Mouse (Mus musculus): ENCODE data around the gene Cib3. TPM values are rescaled to one million over a fixed set of nuclear protein-coding genes. Genes with fewer than 3 reads are reported as not detected.

Gene Cib3
- 0.48 TPM for polyA plus RNA-seq (2017; shearing (Covaris generic))

DNA sequence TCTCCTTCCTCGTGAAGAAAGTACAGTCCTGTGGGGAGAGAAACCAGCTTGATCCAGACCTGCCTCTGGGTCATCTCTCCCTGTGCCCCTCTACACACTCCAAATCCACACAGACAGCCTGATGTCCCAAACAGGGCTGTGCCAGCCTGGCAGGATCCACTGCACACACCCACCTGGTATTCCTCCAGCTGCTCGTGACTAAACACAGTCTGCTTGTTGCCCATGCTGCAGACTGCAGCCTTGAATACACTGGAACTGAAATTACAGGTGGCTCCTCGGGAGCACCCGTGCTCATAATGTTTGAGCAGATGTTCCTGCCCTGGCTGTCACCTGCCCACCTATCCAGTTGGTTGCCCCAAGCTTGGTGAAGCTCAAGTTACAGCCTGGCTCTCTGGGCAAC lies at the start of gene Cib3:
Cib3 (minus strand) TSS at position 87 of the 400 bp plus-strand sequence.

GRCm38 (mm10) chr8:72239499-72240402 lies 27.1 kb upstream of the Cib3 start, which contains the start of gene Ap1m1:
TSS of gene Ap1m1 (plus strand) at chr8:72240018.

GRCm38 (mm10) chr8:72219541-72220363 lies 7.1 kb upstream of the Cib3 start, which contains the start of gene Fam32a:
TSS of gene Fam32a (plus strand) at chr8:72219730.

DNA sequence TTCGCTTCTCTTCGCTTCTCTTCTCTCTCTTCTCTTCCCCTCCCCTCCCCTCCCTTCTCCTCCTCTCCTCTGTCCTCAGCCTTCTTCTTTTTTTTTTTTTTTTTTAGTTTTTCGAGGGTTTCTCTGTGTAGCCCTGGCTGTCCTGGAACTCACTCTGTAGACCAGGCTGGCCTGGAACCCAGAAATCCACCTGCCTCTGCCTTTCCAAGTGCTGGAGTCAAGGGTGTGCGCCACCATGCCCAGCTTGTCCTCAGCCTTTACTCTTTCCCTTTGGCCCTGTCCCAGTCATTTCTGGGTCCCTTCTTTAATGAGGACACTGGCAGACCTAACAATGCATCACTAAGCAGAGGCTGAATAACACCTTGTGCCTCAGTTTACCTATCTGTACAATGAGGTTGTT lies 899 bp upstream of the Cib3 start, which contains the start of gene Gm11034:
Gm11034 (minus strand) TSS at position 101 of the 400 bp plus-strand sequence.

GRCm38 (mm10) chr8:72189417-72190214 lies 23.0 kb downstream of the Cib3 start, which contains the start of gene Hsh2d:
TSS of gene Hsh2d (plus strand) at chr8:72189638.

DNA sequence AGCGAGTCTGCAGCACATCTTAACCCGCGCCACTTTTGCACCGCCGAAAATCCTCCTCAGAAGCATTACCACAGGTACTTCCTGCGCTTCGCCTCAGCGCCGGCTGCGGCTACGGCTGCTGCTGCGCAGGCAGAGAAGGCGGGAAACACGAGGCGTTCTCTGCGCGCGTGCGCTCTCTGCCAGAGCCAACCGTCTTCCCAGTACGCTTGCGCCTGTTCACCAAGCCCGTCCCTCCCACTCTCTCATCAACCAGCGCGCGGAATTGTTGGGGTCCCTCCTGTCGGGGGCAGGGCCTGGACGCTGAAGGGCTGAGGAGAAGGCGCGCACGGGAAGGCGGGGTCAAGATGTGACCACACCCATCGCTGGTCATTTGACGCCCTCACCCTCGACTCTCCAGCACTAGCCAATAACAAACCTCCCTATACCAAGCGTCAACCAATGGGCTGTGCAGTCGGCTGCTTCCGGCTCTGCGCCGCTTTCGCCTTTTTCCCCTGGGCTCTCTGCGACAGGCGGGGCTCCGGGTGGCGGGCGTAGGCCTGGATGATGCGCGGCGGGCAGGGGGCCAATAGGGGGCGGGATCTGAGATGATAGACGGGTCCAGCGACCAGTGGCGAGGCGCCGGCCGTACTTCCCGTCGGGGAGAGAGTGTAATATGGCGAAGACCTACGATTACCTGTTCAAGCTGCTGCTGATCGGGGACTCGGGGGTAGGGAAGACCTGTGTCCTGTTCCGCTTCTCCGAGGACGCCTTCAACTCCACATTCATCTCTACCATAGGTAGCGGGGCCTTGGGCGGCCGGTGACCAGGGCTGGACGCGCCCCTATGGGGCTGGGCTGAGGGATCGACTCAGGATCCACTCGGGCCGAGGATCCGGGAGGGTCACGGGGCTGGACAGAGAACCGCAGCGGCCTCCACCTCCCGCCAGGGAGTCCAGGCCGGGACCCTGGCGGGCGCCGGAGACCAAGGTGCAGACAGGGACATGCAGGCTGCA lies 51.6 kb downstream of the Cib3 start, which contains the start of gene Rab8a:
Rab8a (plus strand) TSS at position 494 of the 991 bp plus-strand sequence.

Other genes starting within 250 kb of the Cib3 start
- gene Cyp4f18, start 203.2 kb downstream of the Cib3 start, polyA plus RNA-seq (2017; shearing (Covaris generic)): not detected
- 0.30 TPM for gene Olfr372, start 171.6 kb downstream of the Cib3 start, polyA plus RNA-seq (2017; shearing (Covaris generic))
- gene Olfr373, start 129.7 kb downstream of the Cib3 start, polyA plus RNA-seq (2017; shearing (Covaris generic)): 0.77 TPM
- not detected for gene Olfr374, start 105.8 kb downstream of the Cib3 start, polyA plus RNA-seq (2017; shearing (Covaris generic))
- gene Tpm4, start 77.9 kb downstream of the Cib3 start, polyA plus RNA-seq (2017; shearing (Covaris generic)): 615 TPM
- gene Rab8a, start 51.6 kb downstream of the Cib3 start, polyA plus RNA-seq (2017; shearing (Covaris generic)): 294 TPM
- gene Hsh2d, start 23.2 kb downstream of the Cib3 start, polyA plus RNA-seq (2017; shearing (Covaris generic)): 9.4 TPM
- not detected for gene Gm11034, start 799 bp upstream of the Cib3 start, polyA plus RNA-seq (2017; shearing (Covaris generic))
- gene Fam32a, start 6.9 kb upstream of the Cib3 start, polyA plus RNA-seq (2017; shearing (Covaris generic)): 88.0 TPM
- 159 TPM for gene Ap1m1, start 27.2 kb upstream of the Cib3 start, polyA plus RNA-seq (2017; shearing (Covaris generic))
- 3.0 TPM for gene Gm10282, start 92.4 kb upstream of the Cib3 start, polyA plus RNA-seq (2017; shearing (Covaris generic))
- gene Klf2, start 106.2 kb upstream of the Cib3 start, polyA plus RNA-seq (2017; shearing (Covaris generic)): 922 TPM
- gene Eps15l1, start 208.6 kb upstream of the Cib3 start, polyA plus RNA-seq (2017; shearing (Covaris generic)): 37.0 TPM
- 0.35 TPM for gene Calr3, start 231.0 kb upstream of the Cib3 start, polyA plus RNA-seq (2017; shearing (Covaris generic))
- gene 1700030K09Rik, start 231.0 kb upstream of the Cib3 start, polyA plus RNA-seq (2017; shearing (Covaris generic)): 5.0 TPM

Data from effector memory CD4-positive, alpha-beta T cell, adult 7 months (primary cell).